Mouse (Mus musculus) liver, adult 2 months (tissue): ENCODE measurements around the gene Coro1c. TPM values are rescaled to one million over a fixed set of nuclear protein-coding genes. Genes with fewer than 3 reads are reported as not detected.

Source experiments
- DNase-seq: peaks from one replicate; pipeline ENCODE4 v3.0.0-alpha.2; 2011; ENCODE audit warnings: low read depth, low spot score; ENCODE audit errors: extremely low read depth
- H3K27ac ChIP-seq: fragments of 200-500 bp; replicated peaks from 2 replicates; pipeline ENCODE4 v1.5.1; 2012; ENCODE audit warnings: low read depth, mild to moderate bottlenecking, control low read depth, inconsistent platforms, low read length; ENCODE audit not compliant: insufficient read depth
- H3K27me3 ChIP-seq: fragments of 200-500 bp; 2 replicates; pipeline ENCODE4 v1.6.1; 2012; ENCODE audit warnings: mild to moderate bottlenecking, moderate library complexity, low read length, inconsistent platforms; ENCODE audit not compliant: control insufficient read depth, insufficient read depth
- H3K36me3 ChIP-seq: fragments of 200-500 bp; 2 replicates; pipeline ENCODE4 v1.6.1; 2012; ENCODE audit warnings: low read length, inconsistent platforms; ENCODE audit not compliant: control insufficient read depth, insufficient read depth
- H3K4me1 ChIP-seq: fragments of 200-500 bp; 2 replicates; pipeline ENCODE4 v1.6.1; 2011; ENCODE audit warnings: low read length; ENCODE audit not compliant: control insufficient read depth, insufficient read depth
- H3K4me3 ChIP-seq: fragments of 200-500 bp; 2 replicates; pipeline ENCODE4 v1.5.1; 2011; ENCODE audit warnings: low read depth, mild to moderate bottlenecking, control low read depth, low read length, moderate library complexity; ENCODE audit not compliant: insufficient read depth
- H3K79me2 ChIP-seq: fragments of 200-500 bp; 2 replicates; pipeline ENCODE4 v1.6.1; 2012; ENCODE audit warnings: inconsistent platforms, mild to moderate bottlenecking, low read length, moderate library complexity; ENCODE audit not compliant: control insufficient read depth, insufficient read depth
- H3K9ac ChIP-seq: fragments of 200-500 bp; 2 replicates; pipeline ENCODE4 v1.6.1; 2012; ENCODE audit warnings: low read depth, mild to moderate bottlenecking, control low read depth, inconsistent platforms, low read length
- CTCF ChIP-seq: fragments of 200-500 bp; IDR thresholded peaks from 2 replicates; pipeline ENCODE4 v1.5.1; 2011; ENCODE audit warnings: low read depth, low read length, control low read depth
- POLR2A ChIP-seq: fragments of 200-500 bp; IDR thresholded peaks from 2 replicates; pipeline ENCODE4 v1.6.1; 2011; ENCODE audit warnings: low read length, control low read depth; ENCODE audit not compliant: insufficient read depth; ENCODE audit errors: extremely low read depth
- WGBS: fragments of 180-500 bp; shearing (Covaris S2); methylation state at CpG from one replicate; pipeline ENCODE4 v1.1.7; 2018; 5-methylcytosine and 5-hydroxymethylcytosine counted together
- polyA plus RNA-seq: library from polyadenylated mRNA; depleted of rRNA; stranded (reverse); fragments of >200 nt; gene quantifications from 2 replicates; pipeline ENCODE4 v1.2.3, GENCODE M21; 2012
- total RNA-seq: library from RNA; depleted of rRNA; stranded (reverse); fragments of >200 nt; gene quantifications from 2 replicates; pipeline ENCODE4 v1.2.3, GENCODE M21; 2014

The Coro1c gene
- total and polyA plus RNA-seq, 2 experiments = 11.8 to 13.6 TPM

DNA sequence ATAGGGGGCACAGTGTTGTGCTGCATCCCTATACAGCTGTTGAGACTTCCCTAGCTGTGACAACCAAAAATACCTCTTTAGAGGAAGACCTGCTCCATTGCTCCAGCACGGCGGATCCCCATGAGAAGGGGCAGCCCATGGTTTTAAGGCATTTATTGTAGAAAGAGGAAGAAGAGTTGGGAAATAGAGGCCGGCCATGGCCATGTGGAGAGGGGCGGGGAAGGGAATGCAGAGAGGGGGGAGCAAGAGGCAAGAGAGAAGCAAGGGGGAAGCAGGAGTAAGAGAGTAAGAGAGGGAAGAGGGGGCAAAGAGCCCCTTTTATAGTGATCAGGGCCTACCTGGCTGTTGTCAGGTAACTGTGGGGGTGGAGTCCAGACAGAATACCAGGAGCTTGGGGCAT lies 98.4 kb downstream of the Coro1c start:
- Histone ChIP-seq H3K4me3 (no peak overlapping the region), H3K9ac (no peak overlapping the region), H3K36me3 (no peaks in the 10 kb centered on the region), H3K4me1 (no peaks in the 10 kb centered on the region), H3K79me2 (no peaks in the 10 kb centered on the region), H3K27ac (no peak overlapping the region), H3K27me3 (no peaks in the 10 kb centered on the region)
- WGBS = 88% methylated on average over 4 of the region's 4 CpGs
- TF ChIP-seq CTCF = no peak
- no peak for TF ChIP-seq POLR2A
- DNase-seq = no peak

DNA sequence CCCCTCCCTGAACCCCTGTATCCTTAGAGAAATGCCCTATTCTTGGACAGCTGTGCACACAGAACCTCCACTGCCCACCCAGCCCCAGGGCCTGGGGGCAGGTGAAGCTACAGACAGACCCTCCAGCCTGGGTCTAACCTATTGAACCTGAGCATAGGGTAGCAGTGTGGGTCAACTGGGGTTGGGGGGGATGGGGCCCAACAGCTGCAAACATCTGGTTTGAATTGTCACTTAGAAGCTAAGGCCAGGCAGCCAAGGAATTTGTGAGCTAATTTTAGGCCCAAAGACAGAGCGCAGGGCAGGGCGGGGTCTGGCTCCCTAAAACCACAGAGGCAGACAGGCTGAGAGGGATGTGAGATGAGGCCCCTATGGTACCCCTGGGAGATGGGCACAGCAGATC lies 100.4 kb downstream of the Coro1c start:
- Histone ChIP-seq H3K27me3 (no peaks in the 10 kb centered on the region), H3K36me3 (no peaks in the 10 kb centered on the region), H3K9ac (no peak overlapping the region), H3K79me2 (no peaks in the 10 kb centered on the region), H3K4me3 (no peak overlapping the region), H3K27ac (no peak overlapping the region), H3K4me1 (no peaks in the 10 kb centered on the region)
- DNase-seq = no peak
- WGBS = 89% methylated on average over 2 of the region's 2 CpGs
- no peak for TF ChIP-seq CTCF
- TF ChIP-seq POLR2A = no peak

DNA sequence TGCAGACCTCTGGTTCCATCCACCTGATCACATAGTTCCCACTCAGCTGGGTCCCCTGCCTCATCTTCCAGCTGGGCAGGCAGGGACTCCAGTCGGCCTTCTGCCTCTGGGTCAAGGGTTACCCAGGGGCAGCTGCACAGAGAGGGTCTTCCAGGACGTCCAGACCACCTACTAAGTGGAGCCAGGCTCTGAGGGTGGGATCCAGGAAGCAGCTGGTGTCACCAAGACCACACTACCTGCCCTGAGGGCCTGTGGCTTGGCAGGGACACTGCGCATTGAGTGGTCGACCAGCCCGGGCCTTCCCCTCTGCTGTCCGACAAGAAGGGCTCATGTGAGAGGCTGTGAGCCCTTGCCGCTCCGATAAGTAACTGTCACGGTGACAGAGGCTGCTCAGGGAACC lies 100.8 kb downstream of the Coro1c start:
- Histone ChIP-seq H3K79me2 (no peaks in the 10 kb centered on the region), H3K36me3 (no peaks in the 10 kb centered on the region), H3K27me3 (no peaks in the 10 kb centered on the region), H3K4me3 (no peak overlapping the region), H3K4me1 (no peaks in the 10 kb centered on the region), H3K27ac (no peak overlapping the region), H3K9ac (no peak overlapping the region)
- DNase-seq = no peak
- WGBS = 76% methylated on average over 9 of the region's 9 CpGs
- TF ChIP-seq CTCF = no peak
- TF ChIP-seq POLR2A = no peak

- no peak for DNase-seq
- Histone ChIP-seq H3K4me3 (no peak overlapping the region), H3K27ac (no peak overlapping the region), H3K27me3 (no peaks in the 10 kb centered on the region), H3K4me1 (no peaks in the 10 kb centered on the region), H3K36me3 (no peaks in the 10 kb centered on the region), H3K9ac (no peak overlapping the region), H3K79me2 (no peaks in the 10 kb centered on the region)
- TF ChIP-seq POLR2A = no peak
- TF ChIP-seq CTCF = no peak
- 19% methylated on average over 10 of the region's 10 CpGs for WGBS
Measured at GRCm38 (mm10) chr5:113806414-113806813, 102.1 kb downstream of the Coro1c start.

- H3K27me3 ChIP-seq = no peaks in the 10 kb centered on the region
- no peak overlapping the region for H3K27ac ChIP-seq
- no peaks in the 10 kb centered on the region for H3K36me3 ChIP-seq
- H3K4me3 ChIP-seq = no peak overlapping the region
- DNase-seq = no peak
- no peak for TF ChIP-seq CTCF
- no peak for TF ChIP-seq POLR2A
- no peaks in the 10 kb centered on the region for H3K4me1 ChIP-seq
- 88% methylated on average over 9 of the region's 9 CpGs for WGBS
- H3K79me2 ChIP-seq = no peaks in the 10 kb centered on the region
- H3K9ac ChIP-seq = no peak overlapping the region
Measured at GRCm38 (mm10) chr5:113805301-113805700, 103.3 kb downstream of the Coro1c start.

DNA sequence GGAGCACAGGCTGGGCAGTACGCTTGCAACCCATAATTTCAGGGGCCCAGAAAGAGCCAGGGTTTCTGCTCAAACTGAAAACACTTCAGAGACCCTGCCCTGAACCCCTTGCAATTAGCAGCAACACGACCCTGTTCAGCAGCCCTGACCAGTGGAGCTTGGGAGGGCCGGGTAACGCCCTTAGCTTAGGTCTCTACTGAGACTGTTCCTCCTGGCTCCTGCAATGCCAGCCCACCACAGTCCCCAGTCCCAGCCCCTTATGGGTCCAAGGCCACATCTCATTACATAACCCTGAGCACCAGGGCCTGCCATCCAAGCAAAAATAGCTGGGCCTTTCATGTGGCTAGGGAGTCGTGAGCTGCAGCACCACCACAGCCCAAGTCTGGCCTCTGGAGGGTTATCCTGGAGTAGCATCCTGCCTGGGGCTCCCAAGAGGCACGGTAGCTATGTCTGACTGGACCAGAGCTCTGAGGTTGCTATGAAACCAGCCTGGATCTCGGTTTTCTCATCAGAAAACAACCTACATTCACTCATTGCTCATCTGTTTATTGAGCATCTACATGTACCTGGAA lies 104.1 kb downstream of the Coro1c start:
- Histone ChIP-seq H3K79me2 (no peaks in the 10 kb centered on the region), H3K27me3 (no peaks in the 10 kb centered on the region), H3K36me3 (no peaks in the 10 kb centered on the region), H3K27ac (no peak overlapping the region), H3K4me3 (no peak overlapping the region), H3K9ac (no peak overlapping the region), H3K4me1 (no peaks in the 10 kb centered on the region)
- no peak for DNase-seq
- 62% methylated on average over 7 of the region's 7 CpGs for WGBS
- TF ChIP-seq CTCF = no peak
- no peak for TF ChIP-seq POLR2A
